Mouse (Mus musculus) subcutaneous adipose tissue, adult 2 months (tissue): ENCODE results near the gene Nfx1. TPM values are rescaled to one million over a fixed set of nuclear protein-coding genes. Genes with fewer than 3 reads are reported as not detected.

ENCODE experiments used
- polyA plus RNA-seq: library from polyadenylated mRNA; depleted of rRNA; stranded (reverse); fragments of >200 nt; gene quantifications from 2 replicates; pipeline ENCODE4 v1.2.3, GENCODE M21; 2012; ENCODE audit warnings: low replicate concordance; rRNA removed

Nfx1 gene
- polyA plus RNA-seq = 28.7 and 45.9 TPM in 2 replicates

DNA sequence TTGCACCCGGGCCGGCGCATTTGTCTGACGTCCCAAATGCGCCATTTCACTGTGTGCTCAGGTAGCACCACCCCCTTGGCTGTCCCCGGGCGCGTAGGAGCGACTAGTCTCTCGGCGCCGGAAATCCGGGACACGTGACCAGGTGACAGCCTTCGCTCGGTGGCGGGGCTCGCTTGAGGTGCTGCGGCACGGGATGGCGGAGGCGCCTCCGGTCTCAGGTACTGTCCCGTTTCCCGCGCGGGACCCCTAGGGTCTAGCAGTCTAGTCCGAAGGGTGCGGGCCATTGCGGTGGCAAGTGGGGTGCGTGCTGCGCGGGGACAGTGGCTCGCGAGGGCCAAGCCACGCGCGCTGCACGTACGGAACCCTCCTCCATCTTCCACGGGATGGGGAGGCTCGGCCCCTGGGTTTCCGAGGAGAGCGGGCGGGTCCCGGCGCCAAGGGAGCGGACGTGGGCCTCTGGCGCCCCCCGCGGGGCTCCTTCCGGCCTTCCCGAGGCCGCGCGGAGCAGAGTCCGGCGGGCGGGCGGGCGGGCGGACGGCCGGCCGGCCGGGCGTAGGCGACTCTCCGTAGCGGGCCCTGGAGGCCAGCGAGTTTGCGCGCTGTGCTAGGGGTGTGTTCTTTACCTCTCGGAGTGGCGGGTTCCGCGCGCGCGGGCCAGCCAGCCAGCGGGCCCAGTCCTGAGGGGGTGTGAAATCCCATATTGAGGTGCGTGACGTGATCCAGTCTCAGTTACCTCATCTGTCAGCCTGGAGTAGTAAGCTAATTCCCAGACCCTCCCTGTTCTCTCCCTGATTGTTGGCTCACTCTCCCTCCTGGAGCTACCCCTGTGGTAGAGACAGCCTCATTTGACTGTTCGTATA is at the start of gene Nfx1:
Gene Nfx1, plus strand, starts transcription at position 65 of the 860 bp plus-strand sequence.

DNA sequence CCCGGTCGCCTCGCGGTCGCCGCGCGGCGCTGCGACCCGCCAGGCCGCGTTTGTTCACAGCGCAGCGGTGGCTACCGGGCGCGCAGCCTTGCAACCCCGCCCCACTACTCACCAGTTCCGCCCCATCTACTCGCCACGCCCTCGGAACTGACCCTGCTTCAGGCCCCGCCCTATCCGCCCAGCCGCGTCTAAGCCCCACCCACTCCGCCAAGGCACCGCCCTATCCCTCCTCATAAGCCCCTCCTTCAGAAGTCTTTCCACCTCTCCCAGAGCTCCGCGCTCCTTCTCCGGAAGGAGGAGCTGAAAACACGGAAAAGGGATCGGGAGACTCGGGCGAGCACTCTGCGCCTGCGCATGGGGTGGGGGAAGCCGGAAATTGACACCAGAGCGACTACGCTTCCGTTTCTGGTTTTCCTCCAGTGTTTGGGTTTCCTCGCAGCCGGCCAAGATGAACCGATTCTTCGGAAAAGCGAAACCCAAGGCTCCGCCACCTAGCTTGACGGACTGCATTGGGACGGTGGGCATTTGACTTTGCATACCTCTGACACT is 22.5 kb upstream of the Nfx1 start, which contains the start of the genes Bag1 and Chmp5:
Gene Bag1, minus strand, starts transcription at position 135 of the 549 bp plus-strand sequence.
Gene Chmp5, plus strand, starts transcription at position 248 of the 549 bp plus-strand sequence.

DNA sequence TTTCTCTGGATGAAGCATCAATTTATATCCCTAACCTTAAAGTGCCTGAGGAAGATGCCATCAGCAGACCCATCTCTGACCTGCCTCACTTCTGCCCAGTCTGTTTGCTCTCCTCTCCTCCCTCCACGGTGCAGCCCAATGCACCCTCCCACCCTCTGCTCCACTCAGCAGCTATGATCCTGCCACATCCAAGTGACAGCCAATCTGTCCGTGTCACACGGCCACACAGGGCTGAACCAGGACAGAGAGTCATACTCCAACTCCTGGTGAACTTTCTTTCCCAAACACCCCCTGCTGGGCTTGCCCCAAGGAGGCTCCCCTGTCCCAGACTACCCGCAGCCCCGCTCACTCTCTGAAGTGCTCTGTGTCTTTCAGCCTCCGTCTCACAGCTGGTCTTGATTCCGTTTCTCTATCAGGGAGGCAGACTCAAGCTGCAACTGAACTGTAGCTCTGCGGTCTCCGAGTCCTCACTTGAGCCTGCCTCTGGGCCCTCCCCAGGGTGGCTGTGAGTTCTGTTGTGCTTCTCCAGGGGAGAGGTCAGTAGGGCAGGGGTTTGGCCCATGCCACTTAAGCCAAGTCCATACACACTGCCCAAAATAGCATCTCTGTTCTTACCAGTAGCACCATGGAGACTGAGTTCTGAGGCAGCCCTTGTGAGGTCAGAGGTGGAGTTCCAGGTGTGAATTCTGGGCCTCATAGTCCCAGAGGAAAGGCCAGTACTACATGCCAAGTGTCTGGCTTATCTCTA is 77.0 kb downstream of the Nfx1 start, which contains the start of gene Aqp7:
Gene Aqp7, minus strand, starts transcription at position 616 of the 748 bp plus-strand sequence.

Other genes starting within 250 kb of the Nfx1 start
- gene Dnaja1, start 248.8 kb upstream of the Nfx1 start, polyA plus RNA-seq = 12.3 and 17.9 TPM in 2 replicates
- 25.8 and 34.6 TPM in 2 replicates for gene Smu1, start 213.0 kb upstream of the Nfx1 start, polyA plus RNA-seq
- 38.2 and 58.4 TPM in 2 replicates for gene B4galt1, start 116.9 kb upstream of the Nfx1 start, polyA plus RNA-seq
- gene Spink4, start 50.9 kb upstream of the Nfx1 start, polyA plus RNA-seq = 0.53 and 1.0 TPM in 2 replicates
- gene Bag1, start 22.6 kb upstream of the Nfx1 start, polyA plus RNA-seq = 85.0 and 117 TPM in 2 replicates
- 19.0 and 27.1 TPM in 2 replicates for gene Chmp5, start 22.5 kb upstream of the Nfx1 start, polyA plus RNA-seq
- 43.3 and 234 TPM in 2 replicates for gene Aqp7, start 77.2 kb downstream of the Nfx1 start, polyA plus RNA-seq
- gene Aqp3, start 127.3 kb downstream of the Nfx1 start, polyA plus RNA-seq = 0.96 and 8.0 TPM in 2 replicates
- gene Nol6, start 153.5 kb downstream of the Nfx1 start, polyA plus RNA-seq = 54.2 and 70.2 TPM in 2 replicates
- 57.1 and 61.8 TPM in 2 replicates for gene Ube2r2, start 164.8 kb downstream of the Nfx1 start, polyA plus RNA-seq